Mouse (Mus musculus): ENCODE measurements around the gene Slc9a4. TPM values are rescaled to one million over a fixed set of nuclear protein-coding genes. Genes with fewer than 3 reads are reported as not detected.

Slc9a4 gene
- polyA plus RNA-seq, 1 experiment = 0.06 TPM

- Histone ChIP-seq H3K36me3 (ENCODE audit: control insufficient read depth, insufficient read depth) (no peaks in the 10 kb centered on the region), H3ac (ENCODE audit: control insufficient read depth, insufficient read length) (no peak overlapping the region), H3K4me2 (ENCODE audit: low read depth) (no peak overlapping the region), H3K79me2 (ENCODE audit: control insufficient read depth, insufficient read depth) (no peaks in the 10 kb centered on the region), H3K4me3 (no peak overlapping the region), H3K27me3 (ENCODE audit: control insufficient read depth, insufficient read depth, insufficient read length) (no peaks in the 10 kb centered on the region)
- no peak for TF ChIP-seq MYOD1 (IDR thresholded peaks at IDR 0.05; ENCODE audit: control insufficient read depth in 1 of 3, insufficient read length in 2 of 3, low read depth in 2 of 3)
- no peak for TF ChIP-seq SRF (IDR thresholded peaks at IDR 0.05; ENCODE audit: control insufficient read depth, insufficient read length, low read depth)
These were observed 77.2 kb downstream of the Slc9a4 start for GRCm38 (mm10) chr1:40657035-40657434.

- Histone ChIP-seq H3K79me2 (ENCODE audit: control insufficient read depth, insufficient read depth) (no peaks in the 10 kb centered on the region), H3K4me3 (no peak overlapping the region), H3K27me3 (ENCODE audit: control insufficient read depth, insufficient read depth, insufficient read length) (no peaks in the 10 kb centered on the region), H3ac (ENCODE audit: control insufficient read depth, insufficient read length) (no peak overlapping the region), H3K4me2 (ENCODE audit: low read depth) (peak overlapping the region; percentile 69), H3K36me3 (ENCODE audit: control insufficient read depth, insufficient read depth) (no peaks in the 10 kb centered on the region)
- no peak for TF ChIP-seq MYOG (IDR thresholded peaks at IDR 0.05; ENCODE audit: control insufficient read depth in 1 of 3, insufficient read depth in 1 of 3, insufficient read length in 2 of 3, low read depth in 2 of 3)
- TF ChIP-seq SRF (IDR thresholded peaks at IDR 0.05; ENCODE audit: control insufficient read depth, insufficient read length, low read depth) = no peak
- no peak for TF ChIP-seq TCF3 (IDR thresholded peaks at IDR 0.05; ENCODE audit: insufficient read length, low read depth)
- TF ChIP-seq E2F4 (IDR thresholded peaks at IDR 0.05; ENCODE audit: insufficient read depth) = no peak
- no peak for TF ChIP-seq MAX (IDR thresholded peaks at IDR 0.05; ENCODE audit: low read depth)
- no peak for TF ChIP-seq MYOD1 (IDR thresholded peaks at IDR 0.05; ENCODE audit: control insufficient read depth in 1 of 3, insufficient read length in 2 of 3, low read depth in 2 of 3)
- TF ChIP-seq REST (IDR thresholded peaks at IDR 0.05; ENCODE audit: insufficient read depth, insufficient read length) = no peak
- TF ChIP-seq TCF12 (IDR thresholded peaks at IDR 0.05; ENCODE audit: insufficient read depth, poor library complexity, severe bottlenecking) = no peak
- TF ChIP-seq CEBPB (IDR thresholded peaks at IDR 0.05; ENCODE audit: insufficient read depth, poor library complexity, severe bottlenecking) = no peak
- TF ChIP-seq POLR2A (IDR thresholded peaks at IDR 0.05; ENCODE audit: insufficient read length, low read depth) = no peak
- TF ChIP-seq POLR2AphosphoS2 (IDR thresholded peaks at IDR 0.05; ENCODE audit: insufficient read length, low read depth) = no peak
- TF ChIP-seq USF1 (IDR thresholded peaks at IDR 0.05; ENCODE audit: low read depth) = no peak
These were observed 78.2 kb downstream of the Slc9a4 start for GRCm38 (mm10) chr1:40657978-40658496.

GRCm38 (mm10) chr1:40659017-40659416, 79.1 kb downstream of the Slc9a4 start:
- no peaks in the 10 kb centered on the region for H3K36me3 ChIP-seq (ENCODE audit: control insufficient read depth, insufficient read depth)
- no peak overlapping the region for H3K4me3 ChIP-seq
- H3K4me2 ChIP-seq (ENCODE audit: low read depth) = peak overlapping the region; percentile 69
- H3K27me3 ChIP-seq (ENCODE audit: control insufficient read depth, insufficient read depth, insufficient read length) = no peaks in the 10 kb centered on the region
- no peak overlapping the region for H3ac ChIP-seq (ENCODE audit: control insufficient read depth, insufficient read length)
- TF ChIP-seq TCF12 (IDR thresholded peaks at IDR 0.05; ENCODE audit: insufficient read depth, poor library complexity, severe bottlenecking) (no peak), MYOD1 (IDR thresholded peaks at IDR 0.05; ENCODE audit: control insufficient read depth in 1 of 3, insufficient read length in 2 of 3, low read depth in 2 of 3) (peak; percentile 40 to 77 (median 66)), SRF (IDR thresholded peaks at IDR 0.05; ENCODE audit: control insufficient read depth, insufficient read length, low read depth) (no peak)
- no peaks in the 10 kb centered on the region for H3K79me2 ChIP-seq (ENCODE audit: control insufficient read depth, insufficient read depth)

- TF ChIP-seq USF1 (IDR thresholded peaks at IDR 0.05; ENCODE audit: low read depth) = no peak
- no peak for TF ChIP-seq CEBPB (IDR thresholded peaks at IDR 0.05; ENCODE audit: insufficient read depth, poor library complexity, severe bottlenecking)
- no peak for TF ChIP-seq POLR2AphosphoS2 (IDR thresholded peaks at IDR 0.05; ENCODE audit: insufficient read length, low read depth)
- H3K36me3 ChIP-seq (ENCODE audit: control insufficient read depth, insufficient read depth) = no peaks in the 10 kb centered on the region
- no peak overlapping the region for H3ac ChIP-seq (ENCODE audit: control insufficient read depth, insufficient read length)
- H3K27me3 ChIP-seq (ENCODE audit: control insufficient read depth, insufficient read depth, insufficient read length) = no peaks in the 10 kb centered on the region
- peak overlapping the region; percentile 69 for H3K4me2 ChIP-seq (ENCODE audit: low read depth)
- no peaks in the 10 kb centered on the region for H3K79me2 ChIP-seq (ENCODE audit: control insufficient read depth, insufficient read depth)
- no peak overlapping the region for H3K4me3 ChIP-seq
These were observed 79.6 kb downstream of the Slc9a4 start for GRCm38 (mm10) chr1:40659496-40659895.

- H3K4me2 ChIP-seq (ENCODE audit: low read depth) = no peak overlapping the region
- H3ac ChIP-seq (ENCODE audit: control insufficient read depth, insufficient read length) = no peak overlapping the region
- H3K79me2 ChIP-seq (ENCODE audit: control insufficient read depth, insufficient read depth) = no peaks in the 10 kb centered on the region
- H3K4me3 ChIP-seq = no peak overlapping the region
- TF ChIP-seq MYOD1 (IDR thresholded peaks at IDR 0.05; ENCODE audit: control insufficient read depth in 1 of 3, insufficient read length in 2 of 3, low read depth in 2 of 3) (no peak), MYOG (IDR thresholded peaks at IDR 0.05; ENCODE audit: control insufficient read depth in 1 of 3, insufficient read depth in 1 of 3, insufficient read length in 2 of 3, low read depth in 2 of 3) (no peak), TCF3 (IDR thresholded peaks at IDR 0.05; ENCODE audit: insufficient read length, low read depth) (no peak), POLR2A (IDR thresholded peaks at IDR 0.05; ENCODE audit: insufficient read length, low read depth) (no peak), USF1 (IDR thresholded peaks at IDR 0.05; ENCODE audit: low read depth) (no peak), TCF12 (IDR thresholded peaks at IDR 0.05; ENCODE audit: insufficient read depth, poor library complexity, severe bottlenecking) (no peak)
- H3K27me3 ChIP-seq (ENCODE audit: control insufficient read depth, insufficient read depth, insufficient read length) = no peaks in the 10 kb centered on the region
- no peaks in the 10 kb centered on the region for H3K36me3 ChIP-seq (ENCODE audit: control insufficient read depth, insufficient read depth)
These were observed 81.0 kb downstream of the Slc9a4 start for GRCm38 (mm10) chr1:40660838-40661237.

Data from myocyte (in vitro differentiated cells).